Mouse (Mus musculus) MEL (cell line): ENCODE results near the gene Snta1. TPM values are rescaled to one million over a fixed set of nuclear protein-coding genes. Genes with fewer than 3 reads are reported as not detected.

Experiments
- DNase-seq: peaks from one replicate; pipeline ENCODE4 v3.0.0; 2011; ENCODE audit warnings: low read depth, low spot score
- H3K27ac ChIP-seq: 2 replicates; pipeline ENCODE4 v1.5.1; 2012; ENCODE audit warnings: low read depth, mild to moderate bottlenecking, control low read depth, low read length, moderate library complexity; ENCODE audit not compliant: control insufficient read depth
- H3K27me3 ChIP-seq, 2 experiments: fragments of 150-350 bp in 1 of 2; sonication (generic) in 1 of 2; 2 replicates each; pipeline ENCODE4 v1.6.1; 2012; ENCODE audit warnings: low read length in 2 of 2, mild to moderate bottlenecking in 2 of 2, improper control_type of control experiment in 1 of 2, moderate library complexity in 1 of 2; ENCODE audit not compliant: insufficient read depth in 2 of 2, control insufficient read depth in 1 of 2
- H3K36me3 ChIP-seq, 2 experiments: 2 replicates each; pipeline ENCODE4 v1.6.1; 2012 to 2014; ENCODE audit warnings: low read length in 2 of 2, improper control_type of control experiment in 1 of 2, inconsistent platforms in 1 of 2, mild to moderate bottlenecking in 1 of 2; ENCODE audit not compliant: insufficient read depth in 2 of 2, control insufficient read depth in 1 of 2
- H3K4me1 ChIP-seq, 2 experiments: fragments of 150-350 bp in 1 of 2; sonication (generic) in 1 of 2; 2 replicates each; pipeline ENCODE4 v1.6.1; 2012; ENCODE audit warnings: low read length in 2 of 2, improper control_type of control experiment in 1 of 2, mild to moderate bottlenecking in 1 of 2; ENCODE audit not compliant: insufficient read depth in 2 of 2, control insufficient read depth in 1 of 2
- H3K4me3 ChIP-seq, 2 experiments: fragments of 150-350 bp in 1 of 2; sonication (generic) in 1 of 2; 2 replicates each; pipeline ENCODE4 v1.5.1; 2012; ENCODE audit warnings: low read depth in 2 of 2, low read length in 2 of 2, mild to moderate bottlenecking in 2 of 2, moderate library complexity in 2 of 2, control low read depth in 1 of 2, improper control_type of control experiment in 1 of 2; ENCODE audit not compliant: control insufficient read depth in 1 of 2, insufficient read depth in 1 of 2
- H3K79me2 ChIP-seq: 2 replicates; pipeline ENCODE4 v1.6.1; 2012; ENCODE audit warnings: mild to moderate bottlenecking, low read length, moderate library complexity; ENCODE audit not compliant: control insufficient read depth, poor library complexity, insufficient read depth
- H3K9ac ChIP-seq: 2 replicates; pipeline ENCODE4 v1.6.1; 2012; ENCODE audit warnings: low read depth, mild to moderate bottlenecking, control low read depth, low read length, moderate library complexity; ENCODE audit not compliant: control insufficient read depth, poor library complexity, severe bottlenecking
- H3K9me3 ChIP-seq: fragments of 150-350 bp; sonication (generic); replicated peaks from 2 replicates; pipeline ENCODE4 v1.6.1; 2012; ENCODE audit warnings: mild to moderate bottlenecking, low read length, improper control_type of control experiment, moderate library complexity; ENCODE audit not compliant: insufficient read depth
- BHLHE40 ChIP-seq: IDR thresholded peaks from 2 replicates; pipeline ENCODE4 v1.6.1; 2012; ENCODE audit warnings: low read depth, mild to moderate bottlenecking, inconsistent platforms, low read length, improper control_type of control experiment, borderline replicate concordance
- CHD1 ChIP-seq: IDR thresholded peaks from 2 replicates; pipeline ENCODE4 v1.6.1; 2012; ENCODE audit warnings: low read depth, mild to moderate bottlenecking, inconsistent platforms, low read length, improper control_type of control experiment
- CTCF ChIP-seq, 3 experiments: IDR thresholded peaks in 2 of 3; conservative IDR thresholded peaks in 1 of 3; 2 replicates each; pipeline ENCODE4 v1.5.1; 2011 to 2012; ENCODE audit warnings: low read length in 3 of 3, low read depth in 2 of 3, mild to moderate bottlenecking in 2 of 3, improper control_type of control experiment in 1 of 3, inconsistent platforms in 1 of 3, mixed read lengths in 1 of 3, moderate library complexity in 1 of 3; ENCODE audit not compliant: control insufficient read depth in 1 of 3, insufficient read depth in 1 of 3, poor library complexity in 1 of 3, severe bottlenecking in 1 of 3
- E2F4 ChIP-seq: IDR thresholded peaks from 2 replicates; pipeline ENCODE4 v1.6.1; 2011; ENCODE audit warnings: low read depth, low read length, improper control_type of control experiment, borderline replicate concordance
- ELF1 ChIP-seq: IDR thresholded peaks from 2 replicates; pipeline ENCODE4 v1.6.1; 2014; ENCODE audit warnings: low read depth, mild to moderate bottlenecking, inconsistent platforms, low read length, improper control_type of control experiment, moderate library complexity
- GATA1 ChIP-seq: IDR thresholded peaks from 2 replicates; pipeline ENCODE4 v1.6.1; 2011; ENCODE audit warnings: low read depth, low read length, improper control_type of control experiment
- JUND ChIP-seq: IDR thresholded peaks from 2 replicates; pipeline ENCODE4 v1.6.1; 2011; ENCODE audit warnings: low read depth, mild to moderate bottlenecking, improper control_type of control experiment, low read length
- MAZ ChIP-seq: IDR thresholded peaks from 2 replicates; pipeline ENCODE4 v1.6.1; 2012; ENCODE audit warnings: low read depth, mild to moderate bottlenecking, inconsistent platforms, low read length, improper control_type of control experiment
- POLR2A ChIP-seq, 2 experiments: IDR thresholded peaks; 2 replicates each; pipeline ENCODE4 v1.6.1; 2011 to 2012; ENCODE audit warnings: low read length in 2 of 2, mild to moderate bottlenecking in 2 of 2, control low read depth in 1 of 2, improper control_type of control experiment in 1 of 2, low read depth in 1 of 2, moderate library complexity in 1 of 2; ENCODE audit not compliant: control insufficient read depth in 1 of 2, insufficient read depth in 1 of 2, poor library complexity in 1 of 2
- POLR2AphosphoS5 ChIP-seq: IDR thresholded peaks from 2 replicates; pipeline ENCODE4 v1.6.1; 2012; ENCODE audit warnings: low read depth, borderline replicate concordance, mild to moderate bottlenecking, inconsistent platforms, low read length, moderate library complexity, mixed read lengths
- RAD21 ChIP-seq: IDR thresholded peaks from 2 replicates; pipeline ENCODE4 v1.6.1; 2011; ENCODE audit warnings: mild to moderate bottlenecking, low read depth, low read length, improper control_type of control experiment
- SIN3A ChIP-seq: IDR thresholded peaks from 2 replicates; pipeline ENCODE4 v1.6.1; 2012; ENCODE audit warnings: low read length, improper control_type of control experiment, inconsistent platforms
- SMC3 ChIP-seq: IDR thresholded peaks from 2 replicates; pipeline ENCODE4 v1.6.1; 2011; ENCODE audit warnings: low read depth, low read length, improper control_type of control experiment
- ZKSCAN1 ChIP-seq: IDR thresholded peaks from 2 replicates; pipeline ENCODE4 v1.6.1; 2012; ENCODE audit warnings: low read depth, mild to moderate bottlenecking, inconsistent platforms, low read length, improper control_type of control experiment, moderate library complexity
- polyA plus RNA-seq, 2 experiments: library from polyadenylated mRNA; stranded (reverse) in 1 of 2; unstranded in 1 of 2; fragments of >175 nt in 1 of 2; fragments of >200 nt in 1 of 2; gene quantifications; 2 replicates each; pipeline versions ENCODE4 v1.2.1 to v1.2.4; 2012; ENCODE audit warnings: low replicate concordance in 2 of 2, low read depth in 1 of 2; ENCODE audit not compliant: insufficient read length in 2 of 2, insufficient read depth in 1 of 2, missing spikeins in 1 of 2
- total RNA-seq: library from RNA; depleted of rRNA; stranded (reverse); fragments of 300-350 nt; gene quantifications from 2 replicates; pipeline ENCODE4 v1.2.3, GENCODE M21; 2012

The Snta1 gene
- total and polyA plus RNA-seq, 3 experiments = 2.7 to 6.7 TPM; not detected in 1

DNA sequence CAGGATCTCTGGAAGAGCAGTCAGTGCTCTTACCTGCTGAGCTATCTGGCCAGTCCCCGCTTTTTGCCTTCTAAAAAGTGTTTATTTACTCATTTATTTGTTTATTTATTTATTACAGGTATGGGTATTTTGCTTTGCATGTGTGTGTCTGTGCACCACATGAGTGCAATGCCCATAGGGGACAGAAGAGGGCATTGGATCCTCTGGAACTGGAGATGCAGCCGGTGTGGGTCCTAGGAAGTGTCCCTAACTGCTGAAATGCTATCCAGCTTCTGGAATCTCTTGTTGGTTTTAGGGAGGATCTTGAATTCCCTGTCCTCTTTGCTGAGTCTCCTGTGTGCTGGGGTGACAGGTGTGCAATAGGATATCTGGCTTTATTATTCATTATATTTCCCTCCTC, 45.1 kb upstream of the Snta1 start:
- Histone ChIP-seq H3K9me3 (no peaks in the 10 kb centered on the region), H3K4me1 (peaks cover 8 to 21% of the 10 kb centered on the region in 2 experiments)
- TF ChIP-seq SMC3 (0 out of 2 replicates have a peak, but pooled peaks have one; percentile 11), POLR2A (IDR thresholded peaks at IDR 0.05; ENCODE audit: control insufficient read depth in 1 of 2, insufficient read depth in 1 of 2, low read depth in 1 of 2, low read length in 2 of 2, poor library complexity in 1 of 2) (no peak), POLR2AphosphoS5 (no peak), RAD21 (peak; percentile 14), CTCF (IDR thresholded peaks at IDR 0.05 in 2 of 3, conservative IDR thresholded peaks at IDR 0.05 in 1 of 3; ENCODE audit: control insufficient read depth in 1 of 3, insufficient read depth in 1 of 3, low read depth in 2 of 3, low read length in 3 of 3, poor library complexity in 1 of 3, severe bottlenecking in 1 of 3) (peak in 2 of 3 experiments; percentile 7 to 16; a peak in 2 of 6 replicates)

DNA sequence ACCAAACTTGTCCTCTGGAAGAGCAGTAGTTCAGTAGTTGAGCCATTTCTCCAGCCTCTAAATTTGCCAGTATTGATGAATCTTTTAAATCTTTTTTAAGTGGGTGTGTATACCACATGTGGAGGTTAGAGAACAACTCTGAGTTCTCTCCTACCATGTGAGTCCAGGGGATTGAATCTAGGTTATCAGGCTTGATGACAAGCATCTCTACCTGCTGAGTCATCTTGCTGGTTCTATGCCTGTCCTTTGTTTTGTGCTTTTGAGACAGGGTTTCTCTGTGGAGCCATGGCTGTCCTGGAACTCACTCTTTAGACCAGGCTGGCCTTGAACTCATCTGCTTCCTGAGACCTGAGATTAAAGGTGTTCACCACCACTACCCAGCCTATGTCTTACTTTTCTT, 40.7 kb upstream of the Snta1 start:
- no peak for DNase-seq
- no peaks in the 10 kb centered on the region for H3K27me3 ChIP-seq
- H3K9ac ChIP-seq = no peak overlapping the region
- peaks cover 12% of the 10 kb centered on the region for H3K79me2 ChIP-seq
- H3K36me3 ChIP-seq = peaks cover 0 to 8% of the 10 kb centered on the region in 2 experiments; a peak in 2 of 4 replicates
- TF ChIP-seq JUND (no peak), ZKSCAN1 (no peak), BHLHE40 (no peak), RAD21 (no peak), GATA1 (no peak)
- peaks cover 0 to 3% of the 10 kb centered on the region in 2 experiments; a peak in 1 of 4 replicates for H3K4me1 ChIP-seq
- no peak overlapping the region for H3K27ac ChIP-seq
- no peak overlapping the region for H3K4me3 ChIP-seq
- no peaks in the 10 kb centered on the region for H3K9me3 ChIP-seq

More for the DNA sequence above, 45.1 kb upstream of the Snta1 start:
- Histone ChIP-seq H3K27me3 (no peaks in the 10 kb centered on the region), H3K4me3 (no peak overlapping the region), H3K27ac (no peak overlapping the region), H3K9ac (no peak overlapping the region), H3K36me3 (peaks cover 1 to 28% of the 10 kb centered on the region in 2 experiments; a peak in 2 of 4 replicates), H3K79me2 (peaks cover 9% of the 10 kb centered on the region)
- no peak for DNase-seq

DNA sequence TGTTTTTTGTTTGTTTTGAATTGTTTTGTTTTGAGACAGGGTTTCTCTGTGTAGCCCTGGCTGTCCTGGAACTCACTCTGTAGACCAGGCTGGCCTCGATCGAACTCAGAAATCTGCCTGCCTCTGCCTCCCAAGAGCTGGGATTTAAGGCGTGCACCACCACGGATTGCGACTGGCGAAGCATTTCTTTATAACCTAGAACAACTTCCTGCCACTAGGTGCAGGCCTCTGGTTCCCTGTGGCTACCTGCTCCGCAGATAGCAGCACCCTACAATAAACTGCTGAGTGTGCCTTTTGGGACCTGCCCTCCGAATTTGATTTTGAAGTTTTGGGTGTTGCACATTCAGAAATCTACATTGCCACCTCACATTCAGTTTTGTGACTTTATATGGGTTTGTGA, 39.9 kb upstream of the Snta1 start:
- DNase-seq = no peak
- Histone ChIP-seq H3K4me1 (no peaks in the 10 kb centered on the region), H3K9me3 (no peaks in the 10 kb centered on the region), H3K4me3 (no peak overlapping the region), H3K36me3 (no peaks in the 10 kb centered on the region; a peak in 1 of 4 replicates), H3K79me2 (peaks cover 9% of the 10 kb centered on the region), H3K27me3 (no peaks in the 10 kb centered on the region), H3K9ac (no peak overlapping the region), H3K27ac (no peak overlapping the region)
- TF ChIP-seq ELF1 (no peak), CTCF (IDR thresholded peaks at IDR 0.05 in 2 of 3, conservative IDR thresholded peaks at IDR 0.05 in 1 of 3; ENCODE audit: control insufficient read depth in 1 of 3, insufficient read depth in 1 of 3, low read depth in 2 of 3, low read length in 3 of 3, poor library complexity in 1 of 3, severe bottlenecking in 1 of 3) (no peak), GATA1 (no peak), MAZ (no peak), CHD1 (no peak), E2F4 (no peak), SIN3A (no peak)
